Mouse (Mus musculus) forebrain, embryonic 14.5 days (tissue): ENCODE measurements at regions not wholly inside any gene's neighbourhood (a gene's known extent, or its start where the extent isn't known, plus 50 kb on each side); places are given as distances from the start of the nearest gene placed in this dataset.
"Not testable (repeated sequence)": the region's sequence is repeated elsewhere in the genome, so short reads cannot be mapped to it uniquely, and the experiment has no call there.

Experiments used
- ATAC-seq: fragments of 200-750 bp; cut with Nextera tagmentation; 2 replicates; pipeline ENCODE4 v1.8.0; 2017; ENCODE audit warnings: mild to moderate bottlenecking, moderate library complexity
- DNase-seq: peaks from one replicate; pipeline ENCODE4 v3.0.0-alpha.2; 2015; ENCODE audit warnings: low spot score
- H3K27ac ChIP-seq: fragments of 300-500 bp; sonication (generic); 2 replicates; pipeline ENCODE4 v1.5.1; 2014; ENCODE audit warnings: low read depth, mild to moderate bottlenecking, control low read depth, low read length, moderate library complexity
- H3K27me3 ChIP-seq: fragments of 300-500 bp; sonication (generic); replicated peaks from 2 replicates; pipeline ENCODE4 v1.6.1; 2014; ENCODE audit warnings: low read length, control low read depth, mixed read lengths; ENCODE audit not compliant: control insufficient read depth, insufficient read depth
- H3K36me3 ChIP-seq: fragments of 300-500 bp; sonication (generic); 2 replicates; pipeline ENCODE4 v1.6.1; 2014; ENCODE audit warnings: low read length, control low read depth; ENCODE audit not compliant: control insufficient read depth, insufficient read depth
- H3K4me1 ChIP-seq: fragments of 300-500 bp; sonication (generic); 2 replicates; pipeline ENCODE4 v1.6.1; 2014; ENCODE audit warnings: antibody characterized with exemption, low read length, control low read depth; ENCODE audit not compliant: control insufficient read depth, insufficient read depth
- H3K4me2 ChIP-seq: fragments of 300-500 bp; sonication (generic); 2 replicates; pipeline ENCODE4 v1.6.1; 2014; ENCODE audit warnings: mild to moderate bottlenecking, control low read depth, low read length
- H3K4me3 ChIP-seq: fragments of 300-500 bp; sonication (generic); 2 replicates; pipeline ENCODE4 v1.5.1; 2014; ENCODE audit warnings: low read depth, low read length, control low read depth
- H3K9ac ChIP-seq: fragments of 300-500 bp; sonication (generic); 2 replicates; pipeline ENCODE4 v1.6.1; 2014; ENCODE audit warnings: mild to moderate bottlenecking, low read length, control low read depth, moderate library complexity
- H3K9me3 ChIP-seq: fragments of 300-500 bp; sonication (generic); replicated peaks from 2 replicates; pipeline ENCODE4 v1.6.1; 2016; ENCODE audit warnings: low read length, control low read depth, mixed read lengths; ENCODE audit not compliant: control insufficient read depth
- WGBS: fragments of 180-500 bp; shearing (Covaris S2); extraction: QIAGEN DNeasy Blood & Tissue Kit; methylation state at CpG from one replicate; pipeline ENCODE4 v1.1.7; 2014; 5-methylcytosine and 5-hydroxymethylcytosine counted together

DNA sequence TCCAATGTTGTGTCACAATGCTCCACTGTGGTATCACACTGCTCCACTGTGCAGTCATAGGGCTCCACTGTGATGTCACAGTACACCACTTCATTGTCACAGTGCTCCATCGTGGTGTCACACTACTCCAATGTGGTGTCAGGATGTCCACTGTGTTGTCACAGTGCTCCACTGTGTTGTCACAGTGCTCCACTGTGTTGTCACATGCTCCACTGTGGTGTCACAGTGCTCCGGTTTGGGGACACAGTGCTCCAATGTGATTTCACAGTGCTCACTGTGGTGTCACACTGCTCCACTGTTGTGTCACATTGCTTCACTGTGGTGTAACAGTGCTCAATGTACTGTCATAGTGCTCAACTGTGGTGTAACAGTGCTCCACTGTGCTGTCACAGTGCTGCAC, 108.1 kb upstream of the Scaf8 start:
- DNase-seq (no peak), ATAC-seq (no peak)
- Histone ChIP-seq H3K4me3 (no peak overlapping the region), H3K36me3 (no peaks in the 10 kb centered on the region), H3K27ac (no peak overlapping the region), H3K9ac (no peak overlapping the region), H3K4me1 (no peaks in the 10 kb centered on the region), H3K9me3 (peaks cover 43% of the 10 kb centered on the region; the same call in 1 of the 2 replicates), H3K27me3 (no peaks in the 10 kb centered on the region), H3K4me2 (no peak overlapping the region)
- 85% methylated on average over 2 of the region's 2 CpGs for WGBS

DNA sequence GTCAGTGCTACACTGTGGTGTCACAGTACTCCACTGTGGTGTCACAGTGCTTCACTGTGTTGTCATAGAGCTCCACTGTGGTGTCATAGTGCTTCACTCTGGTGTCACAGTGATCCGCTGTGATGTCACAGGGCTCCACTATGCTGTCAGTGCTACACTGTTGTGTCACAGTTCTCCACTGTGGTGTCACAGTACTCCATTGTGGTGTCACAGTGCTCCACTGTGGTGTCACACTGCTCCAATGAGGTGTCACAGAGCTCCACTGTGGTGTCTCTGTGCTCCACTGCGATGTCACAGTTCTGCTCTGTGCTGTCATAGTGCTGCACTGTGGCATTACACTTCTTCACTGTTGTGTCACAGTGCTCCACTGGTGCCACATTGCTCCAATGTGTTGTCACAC, 107.5 kb upstream of the Scaf8 start:
- no peak overlapping the region for H3K4me3 ChIP-seq
- no peak overlapping the region for H3K9ac ChIP-seq
- peaks cover 48% of the 10 kb centered on the region; the same call in 1 of the 2 replicates for H3K9me3 ChIP-seq
- H3K27me3 ChIP-seq, result no peaks in the 10 kb centered on the region
- H3K36me3 ChIP-seq, result no peaks in the 10 kb centered on the region
- no peak overlapping the region for H3K4me2 ChIP-seq
- no peak for DNase-seq
- 85% methylated on average over 2 of the region's 2 CpGs for WGBS
- no peak for ATAC-seq
- H3K27ac ChIP-seq, result no peak overlapping the region
- H3K4me1 ChIP-seq, result no peaks in the 10 kb centered on the region

DNA sequence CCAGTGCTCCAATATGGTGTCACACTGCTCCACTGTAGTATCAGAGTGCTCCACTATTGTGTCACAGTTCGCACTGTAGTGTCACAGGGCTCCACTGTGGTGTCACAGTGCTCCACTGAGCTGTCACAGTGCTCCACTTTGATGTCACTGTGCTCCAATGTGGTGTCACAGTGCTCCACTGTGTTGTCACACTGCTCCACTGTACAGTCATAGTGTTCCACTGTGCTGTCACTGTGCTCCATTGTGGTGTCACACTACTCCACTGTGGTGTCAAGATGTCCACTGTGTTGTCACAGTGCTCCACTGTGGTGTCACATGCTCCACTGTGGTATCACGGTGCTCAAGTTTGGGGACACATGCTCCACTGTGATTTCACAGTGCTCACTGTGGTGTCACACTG, 104.8 kb upstream of the Scaf8 start:
- Histone ChIP-seq H3K4me1 (no peaks in the 10 kb centered on the region), H3K27me3 (no peaks in the 10 kb centered on the region), H3K4me3 (no peak overlapping the region), H3K27ac (no peak overlapping the region), H3K36me3 (no peaks in the 10 kb centered on the region), H3K9me3 (peaks cover 60% of the 10 kb centered on the region; the same call in 1 of the 2 replicates), H3K9ac (no peak overlapping the region), H3K4me2 (no peak overlapping the region)
- DNase-seq (no peak), ATAC-seq (no peak)
- WGBS, result 63% methylated on average over 2 of the region's 2 CpGs

DNA sequence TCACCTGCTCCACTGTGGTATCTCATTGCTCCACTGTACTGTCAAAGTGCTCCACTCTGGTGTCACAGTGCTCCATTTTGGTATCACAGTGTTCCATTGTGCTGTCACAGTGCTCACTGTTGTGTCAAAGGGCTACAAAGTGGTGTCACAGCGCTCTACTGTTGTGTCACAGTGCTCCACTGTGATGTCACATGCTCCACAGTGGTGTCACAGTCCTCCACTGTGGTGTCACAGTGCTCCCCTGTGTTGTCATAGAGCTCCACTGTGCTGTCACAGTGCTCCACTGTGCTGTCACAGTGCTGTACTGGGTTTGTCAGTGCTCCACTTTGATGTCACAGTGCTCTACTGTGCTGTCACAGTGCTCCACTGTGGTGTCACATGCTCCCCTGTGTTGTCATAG, 102.7 kb upstream of the Scaf8 start:
- Histone ChIP-seq H3K4me2 (no peak overlapping the region), H3K4me3 (no peak overlapping the region), H3K9me3 (peaks cover 64% of the 10 kb centered on the region), H3K4me1 (no peaks in the 10 kb centered on the region), H3K27me3 (no peaks in the 10 kb centered on the region), H3K27ac (no peak overlapping the region), H3K9ac (no peak overlapping the region), H3K36me3 (no peaks in the 10 kb centered on the region)
- ATAC-seq, result no peak
- 38% methylated on average over 1 of the region's 1 CpGs for WGBS
- DNase-seq, result no peak

DNA sequence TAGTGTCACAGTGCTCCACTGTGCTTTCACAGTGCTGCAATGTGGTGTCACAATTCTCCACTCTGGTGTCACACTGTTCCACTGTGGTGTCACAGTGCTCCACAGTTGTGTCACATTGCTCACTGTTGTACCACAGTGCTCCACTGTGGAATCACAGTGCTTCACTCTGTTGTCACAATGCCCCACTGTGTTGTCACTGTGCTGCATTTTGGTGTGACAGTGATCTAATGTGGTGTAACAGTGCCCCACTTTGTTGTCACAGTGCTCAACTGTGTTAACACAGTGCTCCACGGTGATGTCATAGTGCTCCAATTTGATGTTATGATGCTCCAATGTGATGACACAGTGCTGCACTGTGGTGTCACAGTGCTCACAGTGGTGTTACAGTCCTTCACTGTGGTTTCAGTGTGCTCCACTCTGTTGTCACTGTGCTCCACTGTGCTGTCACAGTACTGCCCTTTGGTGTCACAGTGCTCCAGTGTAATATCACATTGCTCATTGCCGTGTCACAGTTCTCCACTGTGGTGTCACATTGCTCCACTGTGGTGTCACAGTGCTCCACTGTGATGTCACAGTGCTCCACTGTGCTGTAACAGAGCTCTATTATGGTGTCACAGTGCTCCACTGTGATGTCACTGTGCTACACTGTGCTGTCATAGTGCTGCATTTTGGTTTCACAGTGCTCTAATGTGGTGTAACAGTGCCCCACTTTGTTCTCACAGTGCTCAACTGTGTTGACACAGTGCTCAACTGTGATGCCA, 95.0 kb upstream of the Scaf8 start:
- Histone ChIP-seq H3K4me3 (no peak overlapping the region), H3K36me3 (no peaks in the 10 kb centered on the region), H3K4me1 (no peaks in the 10 kb centered on the region), H3K27me3 (no peaks in the 10 kb centered on the region), H3K9ac (no peak overlapping the region), H3K27ac (no peak overlapping the region), H3K9me3 (peaks cover 13% of the 10 kb centered on the region), H3K4me2 (no peak overlapping the region)
- WGBS, result 94% methylated on average over 2 of the region's 2 CpGs
- no peak for ATAC-seq
- DNase-seq, result no peak

DNA sequence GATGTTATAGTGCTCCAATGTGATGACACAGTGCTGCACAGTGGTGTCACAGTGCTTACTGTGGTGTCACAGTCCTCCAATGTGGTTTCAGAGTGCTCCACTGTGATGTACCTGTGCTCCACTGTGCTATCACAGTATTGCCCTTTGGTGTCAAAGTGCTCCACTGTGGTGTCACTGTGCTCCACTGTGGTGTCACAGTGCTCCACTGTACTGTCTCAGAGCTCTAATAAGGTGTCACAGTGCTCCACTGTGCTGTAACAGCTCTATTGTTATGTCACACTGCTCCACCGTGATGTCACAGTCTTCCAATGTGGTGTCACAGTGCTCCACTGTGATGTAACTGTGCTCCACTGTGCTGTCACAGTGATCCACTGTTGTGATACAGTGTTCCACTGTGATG, 94.4 kb upstream of the Scaf8 start:
- H3K27ac ChIP-seq, result no peak overlapping the region
- peaks cover 8% of the 10 kb centered on the region for H3K9me3 ChIP-seq
- no peak overlapping the region for H3K4me3 ChIP-seq
- 0 out of 2 replicates have a peak, but pooled peaks have one; percentile 58 for ATAC-seq
- DNase-seq, result no peak
- H3K27me3 ChIP-seq, result no peaks in the 10 kb centered on the region
- H3K36me3 ChIP-seq, result no peaks in the 10 kb centered on the region
- 100% methylated on average over 1 of the region's 1 CpGs for WGBS
- H3K9ac ChIP-seq, result no peak overlapping the region
- H3K4me2 ChIP-seq, result no peak overlapping the region
- no peaks in the 10 kb centered on the region for H3K4me1 ChIP-seq

DNA sequence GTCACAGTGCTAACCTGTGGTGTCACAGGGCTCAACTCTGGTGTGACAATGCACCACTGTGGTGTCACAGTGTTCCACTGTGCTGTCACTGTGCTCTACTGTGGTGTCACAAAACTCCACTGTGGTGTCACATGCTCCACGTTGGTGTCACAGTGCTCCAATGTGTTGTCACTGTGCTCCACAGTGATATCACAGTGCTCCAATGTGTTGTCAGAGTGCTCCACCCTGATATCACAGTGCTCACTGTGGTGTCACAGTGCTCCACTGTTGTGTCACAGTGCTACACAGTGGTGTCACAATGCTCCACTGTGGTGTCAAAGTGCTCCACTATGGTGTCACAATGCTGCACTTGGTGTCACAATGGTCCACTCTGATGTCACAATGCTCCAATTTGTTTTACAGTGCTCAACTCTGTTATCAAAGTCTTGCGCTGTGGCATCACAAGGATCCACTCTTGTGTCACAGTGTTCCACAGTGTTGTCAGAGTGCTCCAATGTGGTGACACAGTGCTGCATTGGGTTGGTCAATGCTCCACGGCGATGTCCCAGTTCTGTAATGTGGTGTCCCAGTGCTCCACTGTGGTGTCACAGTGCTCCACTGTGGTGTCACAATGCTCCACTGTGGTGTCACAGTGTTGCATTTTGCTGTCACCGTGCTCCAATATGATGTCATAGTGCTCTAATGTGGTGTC, 92.4 kb upstream of the Scaf8 start:
- Histone ChIP-seq H3K9me3 (no peaks in the 10 kb centered on the region; the same call in 1 of the 2 replicates), H3K9ac (no peak overlapping the region), H3K4me1 (no peaks in the 10 kb centered on the region), H3K27me3 (no peaks in the 10 kb centered on the region), H3K4me2 (no peak overlapping the region), H3K36me3 (no peaks in the 10 kb centered on the region), H3K4me3 (no peak overlapping the region), H3K27ac (no peak overlapping the region)
- no peak for DNase-seq
- 80% methylated on average over 4 of the region's 5 CpGs for WGBS
- ATAC-seq, result no peak

DNA sequence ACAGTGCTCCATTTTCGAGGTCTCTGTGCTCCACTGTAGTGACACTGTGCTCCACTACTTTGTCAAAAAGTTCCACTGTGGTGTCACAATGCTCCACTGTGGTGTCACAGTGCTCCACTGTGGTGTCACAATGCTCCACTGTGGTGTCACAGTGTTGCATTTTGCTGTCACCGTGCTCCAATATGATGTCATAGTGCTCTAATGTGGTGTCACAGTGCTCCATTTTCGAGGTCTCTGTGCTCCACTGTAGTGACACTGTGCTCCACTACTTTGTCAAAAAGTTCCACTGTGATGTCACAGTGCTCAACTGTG, 91.9 kb upstream of the Scaf8 start:
- 56% methylated on average over 2 of the region's 3 CpGs for WGBS
- H3K4me1 ChIP-seq, H3K9me3 ChIP-seq, H3K9ac ChIP-seq, DNase-seq, H3K4me3 ChIP-seq, H3K36me3 ChIP-seq, H3K4me2 ChIP-seq, H3K27me3 ChIP-seq, H3K27ac ChIP-seq, ATAC-seq: not testable (repeated sequence)

DNA sequence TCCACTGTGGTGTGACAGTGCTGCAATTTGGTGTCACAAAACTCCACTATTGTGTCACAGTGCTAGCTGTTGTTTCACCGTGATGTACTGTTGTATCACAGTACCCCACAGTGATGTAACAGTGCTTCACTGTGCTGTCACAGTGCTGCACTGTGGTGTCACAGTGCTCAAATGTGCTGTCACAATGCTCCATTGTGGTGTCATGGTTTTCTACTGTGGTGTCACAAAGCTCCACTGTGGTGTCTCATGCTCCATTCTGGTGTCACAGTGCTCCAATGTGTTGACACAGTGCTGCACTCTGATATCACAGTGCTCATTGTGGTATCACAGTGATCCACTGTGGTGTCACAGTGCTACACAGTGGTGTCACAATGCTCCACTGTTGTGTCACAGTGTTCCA, 91.3 kb upstream of the Scaf8 start:
- no peak overlapping the region for H3K27ac ChIP-seq
- no peak for ATAC-seq
- H3K4me2 ChIP-seq, result no peak overlapping the region
- 92% methylated on average over 1 of the region's 1 CpGs for whole genome bisulfite sequencing
- peaks cover 3% of the 10 kb centered on the region; the same call in 1 of the 2 replicates for H3K9me3 ChIP-seq
- no peak overlapping the region for H3K9ac ChIP-seq
- DNase-seq, result no peak
- H3K4me1 ChIP-seq, result no peaks in the 10 kb centered on the region
- no peaks in the 10 kb centered on the region for H3K36me3 ChIP-seq
- no peaks in the 10 kb centered on the region for H3K27me3 ChIP-seq
- no peak overlapping the region for H3K4me3 ChIP-seq
